32 mouse cellular contexts compared by ENCODE assay signal in genomic region chr17:14562191-14562590, GRCm38 (mm10).
"Had no signal": no experiment of that assay in that cellular context is flagged by ENCODE, and none has a peak within 500 bp of the region (broad histone marks: within the 10 kb centered on the region; RNA-seq: fewer than 3 reads in every experiment).

No protein-coding gene starts in this region.

- H3K27me3 ChIP-seq: limb, embryonic 12.5 days; limb, embryonic 13.5 days; limb, embryonic 15.5 days; liver, embryonic 12.5 days; liver, embryonic 13.5 days; liver, embryonic 15.5 days; lung, embryonic 15.5 days; megakaryocyte, embryonic 14.5 days; midbrain, embryonic 12.5 days; midbrain, embryonic 13.5 days; midbrain, embryonic 15.5 days; neural tube, embryonic 12.5 days had no signal

- H3K4me3 ChIP-seq: limb, embryonic 10.5 days; limb, embryonic 12.5 days; limb, embryonic 13.5 days; limb, embryonic 15.5 days; liver, embryonic 12.5 days; liver, embryonic 13.5 days; liver, embryonic 15.5 days; lung, embryonic 15.5 days; megakaryocyte, embryonic 14.5 days; midbrain, embryonic 10.5 days; midbrain, embryonic 12.5 days; midbrain, embryonic 13.5 days; midbrain, embryonic 15.5 days; myocyte; neural tube, embryonic 12.5 days had no signal

- H3K36me3 ChIP-seq: limb, embryonic 10.5 days; limb, embryonic 12.5 days; limb, embryonic 13.5 days; limb, embryonic 15.5 days; liver, embryonic 12.5 days; liver, embryonic 13.5 days; liver, embryonic 15.5 days; lung, embryonic 15.5 days; midbrain, embryonic 10.5 days; midbrain, embryonic 12.5 days; midbrain, embryonic 13.5 days; midbrain, embryonic 15.5 days; neural tube, embryonic 12.5 days had no signal

- H3K4me2 ChIP-seq: limb, embryonic 12.5 days; limb, embryonic 13.5 days; limb, embryonic 15.5 days; liver, embryonic 11.5 days; liver, embryonic 12.5 days; liver, embryonic 13.5 days; liver, embryonic 15.5 days; lung, embryonic 14.5 days; lung, embryonic 15.5 days; midbrain, embryonic 11.5 days; midbrain, embryonic 12.5 days; midbrain, embryonic 13.5 days; midbrain, embryonic 15.5 days; neural tube, embryonic 12.5 days had no signal

- DNase-seq: left cerebral cortex, postnatal 4 days; liver; liver, embryonic 13.5 days; liver, postnatal 0 days; lung, adult 18-20 months; lung, adult 2 months; lung, embryonic 14.5 days; lung, postnatal 10 days; lung, postnatal 14 days; lung, postnatal 36 days; lung, postnatal 4 days; midbrain, embryonic 14.5 days had no signal

- H3K9me3 ChIP-seq: limb, embryonic 10.5 days; limb, embryonic 12.5 days; limb, embryonic 13.5 days; limb, embryonic 15.5 days; liver, embryonic 12.5 days; liver, embryonic 13.5 days; liver, embryonic 15.5 days; lung, embryonic 15.5 days; midbrain, embryonic 10.5 days; midbrain, embryonic 12.5 days; midbrain, embryonic 13.5 days; midbrain, embryonic 15.5 days; neural tube, embryonic 12.5 days had no signal

- ATAC-seq: liver, embryonic 12.5 days; liver, postnatal 0 days; lung, postnatal 0 days; midbrain, embryonic 13.5 days; midbrain, embryonic 15.5 days; midbrain, embryonic 16.5 days had no signal

- H3K27ac ChIP-seq: limb, embryonic 10.5 days; limb, embryonic 12.5 days; limb, embryonic 13.5 days; limb, embryonic 15.5 days; liver, embryonic 12.5 days; liver, embryonic 13.5 days; liver, embryonic 14.5 days; liver, embryonic 15.5 days; lung, embryonic 15.5 days; macrophage; midbrain, embryonic 10.5 days; midbrain, embryonic 12.5 days; midbrain, embryonic 13.5 days; midbrain, embryonic 15.5 days; neural tube, embryonic 12.5 days had no signal

- H3K4me1 ChIP-seq: limb, embryonic 10.5 days; limb, embryonic 12.5 days; limb, embryonic 13.5 days; limb, embryonic 15.5 days; liver, embryonic 12.5 days; liver, embryonic 13.5 days; liver, embryonic 15.5 days; lung, embryonic 15.5 days; megakaryocyte, embryonic 14.5 days; midbrain, embryonic 10.5 days; midbrain, embryonic 12.5 days; midbrain, embryonic 13.5 days; midbrain, embryonic 15.5 days; neural tube, embryonic 12.5 days had no signal

- H3K9ac ChIP-seq: limb, embryonic 12.5 days; limb, embryonic 13.5 days; limb, embryonic 15.5 days; liver, embryonic 12.5 days; liver, embryonic 13.5 days; liver, embryonic 14.5 days; liver, embryonic 15.5 days; liver, postnatal 0 days; lung, embryonic 14.5 days; lung, embryonic 15.5 days; midbrain, embryonic 12.5 days; midbrain, embryonic 13.5 days; midbrain, embryonic 15.5 days; neural tube, embryonic 12.5 days had no signal
